Comparison of ENCODE assay signal across 8 mouse cellular contexts in genomic region chr7:113147391-113148332, GRCm38 (mm10). TPM values are rescaled to one million over a fixed set of nuclear protein-coding genes. Genes with fewer than 3 reads are reported as not detected.
DNase-seq lines count a peak whose midpoint lies in the region; ATAC-seq lines count a peak whose summit lies in the region.

No protein-coding gene starts in this region.

- peak overlapping the region; percentile 19 for H3K4me2 ChIP-seq in forebrain, embryonic 12.5 days

- peaks cover 12% of the 10 kb centered on the region for H3K27me3 ChIP-seq in forebrain, embryonic 12.5 days

- DNase-seq in Muller cell, postnatal 12 days (ENCODE audit: inconsistent ontology term), result peak; percentile 98
- DNase-seq in heart, postnatal 25 days (ENCODE audit: low spot score), result peak; percentile 69
- DNase-seq in skeletal muscle tissue, adult 2 months (ENCODE audit: low read depth, low spot score), result peak; percentile 77
- no peak for DNase-seq in spleen, postnatal 36 days (ENCODE audit: low spot score in 2 of 2)
- no peak for DNase-seq in lung, postnatal 10 days
- no peak for DNase-seq in thymus, postnatal 36 days

- no peaks in the 10 kb centered on the region for H3K9me3 ChIP-seq in forebrain, embryonic 12.5 days

- peak overlapping the region; percentile 56 for H3K27ac ChIP-seq in brown adipose tissue, adult 24 weeks (replicated peaks; ENCODE audit: low read depth, low read length)
- H3K27ac ChIP-seq in forebrain, embryonic 12.5 days, result 0 out of 2 replicates have a peak overlapping the region, but pooled peaks have one; percentile 19

- H3K4me3 ChIP-seq in brown adipose tissue, adult 24 weeks (ENCODE audit: insufficient read depth, low read depth, low read length), result no peak overlapping the region
- H3K4me3 ChIP-seq in forebrain, embryonic 12.5 days (replicated peaks), result no peak overlapping the region

- no peak overlapping the region for H3K9ac ChIP-seq in forebrain, embryonic 12.5 days

- intact Hi-C loops in heart, postnatal 25 days (cut with DNase I), result loop anchor here (5.0 kb wide), 1 partner anchor 60 kb away; the partner anchor contains the start of gene Arntl

- peaks cover 32% of the 10 kb centered on the region for H3K4me1 ChIP-seq in brown adipose tissue, adult 24 weeks (ENCODE audit: control insufficient read depth, insufficient read depth, insufficient read length, low read length)
- H3K4me1 ChIP-seq in forebrain, embryonic 12.5 days, result peaks cover 14% of the 10 kb centered on the region

- 7% methylated on average over 16 of the region's 16 CpGs for WGBS in forebrain, embryonic 12.5 days

- peak; percentile 50; the same call in 1 of the 2 replicates for ATAC-seq in forebrain, embryonic 12.5 days (ENCODE audit: low FRiP score)

- no peaks in the 10 kb centered on the region for H3K36me3 ChIP-seq in forebrain, embryonic 12.5 days (replicated peaks)

RNA-seq across cellular contexts. Expression of gene Arntl, which starts 59.6 kb away (rescaled TPM):
- 5.0 and 10.8 TPM in 2 replicates for polyA plus RNA-seq in brown adipose tissue, adult 24 weeks (2012; ENCODE audit: insufficient read depth, insufficient read length, missing spikeins)
- 9.9 and 11.3 TPM in 2 replicates for polyA plus RNA-seq in forebrain, embryonic 12.5 days (2016; fragmentation: Nextera tagmentation; extraction: Ambion mirVana)
- 10 to 100 TPM in 1 of 2 experiments, 1 to 10 TPM in 1; 3.4 to 23.9 TPM for total RNA-seq in heart, postnatal 25 days (2021)

Comparison
In these comparisons a context has a peak if more than half of its experiments do, and no peak if none do; other contexts are left out.
1. DNase-seq: peak in Muller cell, postnatal 12 days (single experiment), heart, postnatal 25 days (single experiment) and skeletal muscle tissue, adult 2 months (single experiment); none in spleen, postnatal 36 days (0 of 2), lung, postnatal 10 days (single experiment) and thymus, postnatal 36 days (0 of 2).